Mouse (Mus musculus): ENCODE measurements around the gene Thbs2. TPM values are rescaled to one million over a fixed set of nuclear protein-coding genes. Genes with fewer than 3 reads are reported as not detected.

The Thbs2 gene
- polyA plus RNA-seq, 1 experiment from 2014 or later = 7.0 TPM

GRCm38 (mm10) chr17:14714374-14714773 is 20.3 kb upstream of the Thbs2 start:
- ATAC-seq (ENCODE audit: low FRiP score, low read depth) = peak; percentile 76
- H3K9ac ChIP-seq = no peak overlapping the region
- H3K36me3 ChIP-seq = no peaks in the 10 kb centered on the region
- no peak overlapping the region for H3K4me3 ChIP-seq
- WGBS = 62% methylated on average over 3 of the region's 3 CpGs
- no peak overlapping the region for H3K4me2 ChIP-seq (replicated peaks)
- no peak overlapping the region for H3K27ac ChIP-seq
- H3K9me3 ChIP-seq = no peaks in the 10 kb centered on the region
- H3K27me3 ChIP-seq (replicated peaks) = no peaks in the 10 kb centered on the region
- H3K4me1 ChIP-seq = 0 out of 2 replicates have a peak, but pooled peaks cover 7% of the 10 kb centered on the region

GRCm38 (mm10) chr17:14711784-14712183 is 17.7 kb upstream of the Thbs2 start:
- no peaks in the 10 kb centered on the region for H3K27me3 ChIP-seq (replicated peaks)
- no peak overlapping the region for H3K4me3 ChIP-seq
- no peak overlapping the region for H3K27ac ChIP-seq
- ATAC-seq (ENCODE audit: low FRiP score, low read depth) = no peak
- H3K9ac ChIP-seq = no peak overlapping the region
- H3K9me3 ChIP-seq = no peaks in the 10 kb centered on the region
- WGBS = 93% methylated on average over 3 of the region's 3 CpGs
- H3K4me1 ChIP-seq = no peaks in the 10 kb centered on the region
- no peak overlapping the region for H3K4me2 ChIP-seq (replicated peaks)
- H3K36me3 ChIP-seq = no peaks in the 10 kb centered on the region

GRCm38 (mm10) chr17:14711032-14711431 is 17.0 kb upstream of the Thbs2 start:
- no peak overlapping the region for H3K27ac ChIP-seq
- H3K4me2 ChIP-seq (replicated peaks) = no peak overlapping the region
- H3K9ac ChIP-seq = no peak overlapping the region
- no peak for ATAC-seq (ENCODE audit: low FRiP score, low read depth)
- H3K27me3 ChIP-seq (replicated peaks) = no peaks in the 10 kb centered on the region
- no peaks in the 10 kb centered on the region for H3K4me1 ChIP-seq
- H3K4me3 ChIP-seq = no peak overlapping the region
- no peaks in the 10 kb centered on the region for H3K9me3 ChIP-seq
- H3K36me3 ChIP-seq = no peaks in the 10 kb centered on the region
- WGBS = 82% methylated on average over 3 of the region's 3 CpGs

GRCm38 (mm10) chr17:14706066-14706465 is 12.0 kb upstream of the Thbs2 start:
- 96% methylated on average over 4 of the region's 4 CpGs for WGBS
- no peaks in the 10 kb centered on the region for H3K36me3 ChIP-seq
- H3K9me3 ChIP-seq = no peaks in the 10 kb centered on the region
- H3K9ac ChIP-seq = no peak overlapping the region
- ATAC-seq (ENCODE audit: low FRiP score, low read depth) = no peak
- H3K4me1 ChIP-seq = no peaks in the 10 kb centered on the region
- H3K27me3 ChIP-seq (replicated peaks) = no peaks in the 10 kb centered on the region
- H3K4me2 ChIP-seq (replicated peaks) = no peak overlapping the region
- no peak overlapping the region for H3K4me3 ChIP-seq
- H3K27ac ChIP-seq = no peak overlapping the region

GRCm38 (mm10) chr17:14705466-14705865 is 11.4 kb upstream of the Thbs2 start:
- 92% methylated on average over 2 of the region's 2 CpGs for WGBS
- H3K4me3 ChIP-seq = no peak overlapping the region
- ATAC-seq (ENCODE audit: low FRiP score, low read depth) = no peak
- no peak overlapping the region for H3K4me2 ChIP-seq (replicated peaks)
- no peaks in the 10 kb centered on the region for H3K27me3 ChIP-seq (replicated peaks)
- H3K4me1 ChIP-seq = no peaks in the 10 kb centered on the region
- H3K36me3 ChIP-seq = no peaks in the 10 kb centered on the region
- no peak overlapping the region for H3K27ac ChIP-seq
- no peaks in the 10 kb centered on the region for H3K9me3 ChIP-seq
- no peak overlapping the region for H3K9ac ChIP-seq

GRCm38 (mm10) chr17:14703771-14704170 is 9.7 kb upstream of the Thbs2 start:
- no peak overlapping the region for H3K9ac ChIP-seq
- no peak overlapping the region for H3K4me3 ChIP-seq
- H3K9me3 ChIP-seq = no peaks in the 10 kb centered on the region
- H3K27me3 ChIP-seq (replicated peaks) = no peaks in the 10 kb centered on the region
- no peak for ATAC-seq (ENCODE audit: low FRiP score, low read depth)
- H3K4me2 ChIP-seq (replicated peaks) = no peak overlapping the region
- no peak overlapping the region for H3K27ac ChIP-seq
- H3K4me1 ChIP-seq = no peaks in the 10 kb centered on the region
- no peaks in the 10 kb centered on the region for H3K36me3 ChIP-seq
- 85% methylated on average over 6 of the region's 6 CpGs for WGBS

- 75% methylated on average over 4 of the region's 4 CpGs for WGBS
- no peaks in the 10 kb centered on the region for H3K27me3 ChIP-seq (replicated peaks)
- no peaks in the 10 kb centered on the region for H3K9me3 ChIP-seq
- no peak for ATAC-seq (ENCODE audit: low FRiP score, low read depth)
- no peak overlapping the region for H3K4me3 ChIP-seq
- no peaks in the 10 kb centered on the region for H3K36me3 ChIP-seq
- H3K9ac ChIP-seq = no peak overlapping the region
- H3K27ac ChIP-seq = no peak overlapping the region
- H3K4me2 ChIP-seq (replicated peaks) = no peak overlapping the region
- H3K4me1 ChIP-seq = no peaks in the 10 kb centered on the region
Observed at GRCm38 (mm10) chr17:14703268-14703667, 9.2 kb upstream of the Thbs2 start.

GRCm38 (mm10) chr17:14702701-14703100 is 8.7 kb upstream of the Thbs2 start:
- Histone ChIP-seq H3K9ac (no peak overlapping the region), H3K4me1 (no peaks in the 10 kb centered on the region), H3K27ac (no peak overlapping the region), H3K4me3 (no peak overlapping the region), H3K9me3 (no peaks in the 10 kb centered on the region), H3K4me2 (replicated peaks) (no peak overlapping the region), H3K36me3 (no peaks in the 10 kb centered on the region), H3K27me3 (replicated peaks) (no peaks in the 10 kb centered on the region)
- ATAC-seq (ENCODE audit: low FRiP score, low read depth) = no peak
- 58% methylated on average over 3 of the region's 3 CpGs for WGBS

GRCm38 (mm10) chr17:14701891-14702290 is 7.9 kb upstream of the Thbs2 start:
- WGBS = 74% methylated on average over 2 of the region's 2 CpGs
- Histone ChIP-seq H3K4me2 (replicated peaks) (no peak overlapping the region), H3K4me3 (no peak overlapping the region), H3K9me3 (no peaks in the 10 kb centered on the region), H3K4me1 (no peaks in the 10 kb centered on the region), H3K36me3 (no peaks in the 10 kb centered on the region), H3K27ac (no peak overlapping the region), H3K9ac (no peak overlapping the region), H3K27me3 (replicated peaks) (no peaks in the 10 kb centered on the region)
- ATAC-seq (ENCODE audit: low FRiP score, low read depth) = no peak

GRCm38 (mm10) chr17:14700204-14700603 is 6.2 kb upstream of the Thbs2 start:
- H3K4me2 ChIP-seq (replicated peaks) = no peak overlapping the region
- WGBS = 77% methylated on average over 5 of the region's 5 CpGs
- ATAC-seq (ENCODE audit: low FRiP score, low read depth) = no peak

GRCm38 (mm10) chr17:14698188-14698587 is 4.2 kb upstream of the Thbs2 start:
- H3K9ac ChIP-seq = no peak overlapping the region
- H3K9me3 ChIP-seq = no peaks in the 10 kb centered on the region
- H3K27me3 ChIP-seq (replicated peaks) = peaks cover 3% of the 10 kb centered on the region; the same call in 1 of the 2 replicates
- H3K27ac ChIP-seq = no peak overlapping the region
- 72% methylated on average over 6 of the region's 6 CpGs for WGBS
- no peak for ATAC-seq (ENCODE audit: low FRiP score, low read depth)
- H3K4me3 ChIP-seq = no peak overlapping the region
- no peak overlapping the region for H3K4me2 ChIP-seq (replicated peaks)
- peaks cover 14% of the 10 kb centered on the region for H3K4me1 ChIP-seq
- no peaks in the 10 kb centered on the region for H3K36me3 ChIP-seq

More at GRCm38 (mm10) chr17:14700204-14700603, 6.2 kb upstream of the Thbs2 start:
- no peaks in the 10 kb centered on the region for H3K4me1 ChIP-seq
- H3K27me3 ChIP-seq (replicated peaks) = no peaks in the 10 kb centered on the region
- no peak overlapping the region for H3K9ac ChIP-seq
- no peaks in the 10 kb centered on the region for H3K36me3 ChIP-seq
- H3K9me3 ChIP-seq = no peaks in the 10 kb centered on the region
- no peak overlapping the region for H3K27ac ChIP-seq
- H3K4me3 ChIP-seq = no peak overlapping the region

GRCm38 (mm10) chr17:14697096-14697495 is 3.1 kb upstream of the Thbs2 start:
- Histone ChIP-seq H3K4me3 (no peak overlapping the region), H3K36me3 (no peaks in the 10 kb centered on the region)

GRCm38 (mm10) chr17:14696281-14696795 is 2.3 kb upstream of the Thbs2 start:
- no peak for ATAC-seq (ENCODE audit: low FRiP score, low read depth)
- Histone ChIP-seq H3K4me1 (peaks cover 18% of the 10 kb centered on the region), H3K27me3 (replicated peaks) (peaks cover 3% of the 10 kb centered on the region; the same call in 1 of the 2 replicates), H3K4me3 (no peak overlapping the region), H3K9me3 (no peaks in the 10 kb centered on the region), H3K36me3 (no peaks in the 10 kb centered on the region), H3K4me2 (replicated peaks) (no peak overlapping the region), H3K27ac (no peak overlapping the region), H3K9ac (no peak overlapping the region)
- WGBS = 89% methylated on average over 6 of the region's 6 CpGs

More at GRCm38 (mm10) chr17:14697096-14697495, 3.1 kb upstream of the Thbs2 start:
- 87% methylated on average over 6 of the region's 6 CpGs for WGBS
- Histone ChIP-seq H3K4me2 (replicated peaks) (no peak overlapping the region), H3K9me3 (no peaks in the 10 kb centered on the region), H3K9ac (no peak overlapping the region), H3K27me3 (replicated peaks) (peaks cover 3% of the 10 kb centered on the region; the same call in 1 of the 2 replicates), H3K4me1 (peaks cover 18% of the 10 kb centered on the region), H3K27ac (no peak overlapping the region)
- ATAC-seq (ENCODE audit: low FRiP score, low read depth) = no peak

Measured in neural tube, embryonic 12.5 days (tissue).